Mouse (Mus musculus) layer of hippocampus, adult 11-12 months (tissue): ENCODE results near the gene Bcor.
A peak's percentile ranks its signal among the peaks of the same experiment; 100 is the strongest.

Experiments
- DNase-seq: peaks from one replicate; pipeline ENCODE4 v3.0.0; 2022; ENCODE audit warnings: low spot score

The Bcor gene

GRCm38 (mm10) chrX:12065782-12066181 lies 94.4 kb downstream of the Bcor start:
- no peak for DNase-seq

DNA sequence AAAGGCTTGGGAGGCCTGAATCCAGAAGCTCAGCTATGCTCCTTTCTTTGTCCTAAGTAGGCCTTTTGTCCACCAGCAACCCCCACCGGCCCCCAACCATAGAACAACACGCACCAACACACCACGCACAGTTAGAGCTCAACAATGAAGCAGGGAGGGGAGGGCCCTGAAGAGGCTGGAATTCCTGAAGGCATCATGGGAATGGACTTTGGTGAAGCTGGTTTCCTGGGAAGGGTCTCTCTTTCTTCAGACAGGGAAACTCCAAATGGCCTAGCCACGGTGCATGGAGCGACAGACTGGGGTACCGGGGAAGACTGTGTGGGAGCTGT lies 97.3 kb downstream of the Bcor start:
- DNase-seq, result no peak

- no peak for DNase-seq
Observed at GRCm38 (mm10) chrX:12062121-12062931, 97.8 kb downstream of the Bcor start.

DNA sequence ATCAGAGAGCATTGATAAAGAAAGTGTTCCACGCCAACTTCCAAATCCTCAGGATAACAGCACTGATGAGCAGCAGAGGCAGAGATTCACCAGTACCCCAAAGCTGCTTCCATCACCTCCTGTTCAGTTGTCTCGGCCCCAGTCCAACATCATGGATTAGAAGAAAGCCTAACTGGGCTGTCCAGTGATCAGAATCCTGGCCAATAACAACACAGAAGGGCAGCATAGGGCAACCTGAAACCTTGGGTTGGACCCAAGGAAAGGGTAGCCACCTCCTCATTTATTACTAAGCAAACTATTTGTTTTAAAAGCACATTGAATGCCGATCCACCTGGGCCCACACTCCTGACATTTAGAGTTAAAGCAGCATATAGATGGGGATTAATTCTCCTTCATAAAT lies 99.3 kb downstream of the Bcor start:
- DNase-seq, result no peak

DNA sequence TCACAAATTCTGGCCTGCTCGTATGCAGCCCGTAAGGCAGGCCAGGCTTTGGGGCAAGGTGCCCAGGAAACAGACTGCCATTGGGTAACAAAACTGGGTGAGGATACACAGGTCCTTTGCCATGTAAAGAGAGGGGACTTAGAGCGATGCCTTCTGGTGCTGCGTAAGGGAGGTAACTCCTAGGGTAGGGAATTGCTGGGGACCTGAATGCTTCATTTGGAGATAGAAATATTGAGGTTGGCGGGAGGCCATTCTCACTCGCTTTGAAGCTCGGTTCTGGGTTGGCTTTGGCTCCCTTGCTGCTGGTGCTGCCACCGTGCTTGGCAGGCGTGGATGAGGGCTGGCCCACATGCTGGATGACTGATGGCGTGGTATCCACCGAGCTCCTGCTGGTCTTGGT lies 102.9 kb downstream of the Bcor start:
- DNase-seq, result no peak

DNA sequence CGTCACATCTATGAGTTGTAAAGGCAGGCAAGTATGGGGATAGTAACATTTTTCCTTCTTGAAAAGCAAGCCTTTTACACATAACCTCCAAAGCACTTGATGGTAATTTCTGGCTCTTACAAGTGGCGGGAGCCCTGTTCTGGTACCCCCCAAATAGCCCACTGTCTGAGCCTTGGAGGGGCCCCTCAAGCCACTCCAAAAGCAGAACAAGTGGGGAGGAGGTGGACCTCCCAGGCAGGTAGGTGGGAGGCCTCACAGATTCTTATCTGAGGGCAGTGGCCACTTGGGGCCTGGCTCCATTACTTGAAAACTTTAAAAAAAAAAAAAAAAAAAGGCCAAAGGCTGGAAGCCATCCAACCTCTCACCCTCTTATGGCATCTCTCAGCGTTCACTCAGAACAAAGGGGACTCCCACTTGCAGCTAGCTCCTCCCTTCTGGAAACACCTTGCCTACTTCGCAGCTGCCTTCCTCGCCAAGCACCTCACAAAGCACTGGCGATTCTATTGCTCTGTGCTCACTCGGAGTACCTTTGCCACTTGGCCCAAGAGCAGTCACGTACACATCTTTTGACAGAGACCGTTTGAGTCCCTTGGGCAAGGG lies 106.7 kb downstream of the Bcor start:
- no peak for DNase-seq

DNA sequence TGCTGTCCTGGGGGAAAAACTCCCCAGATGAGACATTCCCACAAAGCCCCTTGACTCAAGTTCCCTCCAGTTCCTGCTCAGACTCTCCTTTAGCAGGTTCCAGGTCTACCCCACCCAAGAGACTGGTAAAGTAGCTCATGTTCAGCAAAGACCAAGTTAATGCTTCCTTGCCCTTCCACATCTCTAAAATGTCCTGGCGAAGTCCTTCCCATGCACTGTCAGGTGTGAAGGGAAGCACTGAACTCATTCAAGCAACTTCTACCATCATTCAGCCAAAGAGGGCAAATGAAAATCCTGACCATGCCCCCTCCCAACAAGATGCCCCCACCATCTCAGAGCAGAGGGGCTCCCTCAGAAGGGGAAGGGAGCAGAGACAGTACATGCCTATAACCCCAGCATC lies 107.5 kb downstream of the Bcor start:
- no peak for DNase-seq

DNA sequence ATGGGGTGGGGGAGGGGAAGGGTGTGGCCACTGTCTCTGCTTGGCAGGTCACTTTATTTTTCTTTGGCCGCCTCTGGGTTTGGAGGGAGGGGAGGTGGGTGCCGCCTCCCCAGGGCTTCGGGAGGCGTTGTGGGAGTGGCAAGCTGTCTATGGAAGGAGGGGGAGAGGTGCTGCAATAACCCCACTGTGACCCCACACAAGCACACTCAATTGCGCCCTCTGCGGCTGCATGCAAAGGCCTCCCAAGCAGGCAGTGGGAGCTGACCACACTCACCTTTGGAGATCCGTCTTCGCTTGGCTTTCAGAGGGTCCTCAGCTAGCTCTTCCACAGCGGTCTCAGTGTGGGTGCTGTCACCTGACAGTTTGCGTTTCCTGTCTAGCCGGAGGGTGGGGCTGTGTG lies 111.4 kb downstream of the Bcor start:
- DNase-seq, result no peak

GRCm38 (mm10) chrX:12048166-12048565 lies 112.0 kb downstream of the Bcor start:
- no peak for DNase-seq

GRCm38 (mm10) chrX:12047223-12047911 lies 112.8 kb downstream of the Bcor start:
- peak; percentile 22 for DNase-seq

- no peak for DNase-seq
Observed at GRCm38 (mm10) chrX:12046676-12047075, 113.5 kb downstream of the Bcor start.

GRCm38 (mm10) chrX:12043352-12043751 lies 116.8 kb downstream of the Bcor start:
- no peak for DNase-seq

DNA sequence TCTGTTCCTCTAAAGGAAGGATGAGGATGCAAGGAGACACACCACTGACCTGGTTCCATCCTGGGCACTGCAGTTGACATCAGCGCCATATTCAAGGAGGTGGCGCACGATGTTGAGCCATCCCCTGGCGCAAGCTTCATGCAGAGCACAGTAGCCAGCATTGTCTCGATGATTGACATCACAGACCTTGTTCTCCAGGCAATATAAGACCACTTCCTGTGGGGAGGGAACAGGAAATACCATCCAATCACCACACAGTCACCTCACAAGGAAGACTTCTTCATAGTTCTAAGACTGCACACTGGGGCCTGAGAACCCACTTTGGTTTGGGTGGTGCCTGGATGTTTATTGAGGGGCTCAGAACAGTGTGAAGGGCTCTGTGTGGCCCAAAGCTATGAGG lies 118.7 kb downstream of the Bcor start:
- DNase-seq, result no peak

DNA sequence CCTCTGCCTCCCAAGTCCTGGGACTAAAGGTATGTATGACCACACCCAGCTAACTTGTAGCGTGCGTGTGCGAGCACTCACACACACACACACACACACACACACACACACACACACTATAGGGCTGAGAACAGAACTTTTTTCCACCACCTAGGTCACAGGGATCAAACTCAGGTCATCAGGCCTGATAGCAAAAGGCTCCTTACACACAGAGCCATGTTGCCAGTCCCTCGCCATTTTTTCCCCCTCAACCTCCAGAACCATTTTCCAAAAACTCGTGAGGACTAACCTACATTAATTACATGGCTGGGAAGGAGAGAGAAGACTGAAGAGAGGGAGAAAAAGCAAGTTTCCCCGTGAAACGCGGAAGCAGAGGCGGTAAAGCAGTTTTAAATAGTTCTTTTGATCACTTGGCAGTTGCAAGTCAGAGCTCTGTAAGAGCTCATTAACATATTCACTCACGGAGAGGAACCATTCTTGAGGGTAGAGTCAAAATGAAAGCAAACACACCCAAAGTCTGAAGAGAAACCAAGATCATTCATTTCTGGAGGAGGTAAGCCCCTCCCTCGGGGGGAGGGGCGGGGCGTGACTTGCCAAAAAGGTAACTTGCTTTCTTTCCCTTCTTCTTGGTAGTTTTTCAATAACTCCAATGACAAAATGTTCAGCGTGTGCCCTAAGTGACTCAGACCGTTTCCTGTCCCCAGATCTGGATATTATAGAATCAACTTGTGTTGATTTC lies 145.3 kb downstream of the Bcor start:
- DNase-seq, result no peak

DNA sequence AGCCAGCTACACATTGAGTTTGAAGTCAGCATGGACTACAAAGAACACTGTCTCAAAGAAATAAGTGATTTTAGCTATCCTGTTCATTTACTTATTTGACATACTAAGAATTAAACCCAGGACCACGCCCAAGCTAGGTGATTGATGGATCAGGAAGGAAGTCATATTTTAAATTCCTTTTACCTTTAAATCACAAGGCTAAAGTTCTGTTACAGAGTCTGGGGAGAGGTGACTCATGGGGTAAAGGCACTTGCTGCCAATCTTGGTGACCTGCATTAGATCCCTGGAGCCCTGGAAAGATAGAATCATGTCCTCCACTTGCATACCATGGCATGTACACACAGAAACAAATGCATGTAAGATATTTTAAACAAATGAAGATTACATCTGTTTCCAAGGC lies 149.5 kb downstream of the Bcor start:
- DNase-seq, result no peak

- DNase-seq, result no peak
Observed at GRCm38 (mm10) chrX:12009046-12009445, 151.1 kb downstream of the Bcor start.

- DNase-seq, result no peak
Observed at GRCm38 (mm10) chrX:12007832-12008540, 152.2 kb downstream of the Bcor start.

GRCm38 (mm10) chrX:12006882-12007753 lies 153.0 kb downstream of the Bcor start:
- DNase-seq, result peak; percentile 29

DNA sequence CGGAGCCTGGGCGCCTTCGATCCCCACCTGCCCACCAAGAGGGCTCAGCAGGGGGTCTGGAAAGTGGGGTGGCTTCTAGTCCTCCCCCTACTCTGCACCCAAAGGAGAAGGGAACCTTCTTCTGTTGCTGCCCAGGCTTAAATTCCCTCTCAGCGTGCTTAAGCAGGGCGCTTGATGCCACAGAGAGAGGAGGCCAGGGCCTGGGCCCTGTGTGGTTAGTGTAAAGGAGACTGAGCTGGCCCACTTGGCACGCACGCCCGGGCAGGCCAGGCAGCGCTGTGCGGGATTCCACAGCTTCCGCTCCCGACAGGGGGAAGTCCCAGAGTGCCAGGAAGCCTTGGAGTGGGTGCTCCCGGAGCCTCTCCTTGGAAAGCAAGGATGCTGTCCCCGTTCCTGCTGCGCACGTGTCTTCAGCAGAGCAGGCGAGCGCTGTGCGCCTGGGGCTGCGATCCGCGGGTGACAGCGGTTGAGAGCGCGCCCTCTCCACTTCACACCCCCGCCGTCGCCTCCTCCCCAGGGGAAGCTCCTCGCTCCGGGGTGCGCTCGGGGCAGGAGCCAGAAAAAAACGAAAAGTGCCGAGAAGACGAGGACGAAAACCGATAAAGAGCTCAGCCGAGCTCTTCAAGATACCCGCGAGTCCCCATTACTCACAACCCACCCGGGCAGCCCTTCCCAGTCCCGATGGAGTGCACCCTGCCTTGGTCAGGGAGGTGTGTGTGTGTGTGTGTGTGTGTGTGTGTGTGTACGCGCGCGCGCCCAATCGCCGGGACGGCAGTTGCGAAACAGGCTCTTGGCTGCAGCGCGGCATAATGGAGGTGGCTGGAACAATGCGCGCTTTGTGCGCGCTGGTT lies 153.9 kb downstream of the Bcor start:
- peak; percentile 71 for DNase-seq
